Mouse (Mus musculus): Measurements from ENCODE around the gene Btla. TPM values are rescaled to one million over a fixed set of nuclear protein-coding genes. Genes with fewer than 3 reads are reported as not detected.

The Btla gene
- polyA plus RNA-seq (2012; ENCODE audit: insufficient read depth, low replicate concordance) = not detected in 2 replicates

DNA sequence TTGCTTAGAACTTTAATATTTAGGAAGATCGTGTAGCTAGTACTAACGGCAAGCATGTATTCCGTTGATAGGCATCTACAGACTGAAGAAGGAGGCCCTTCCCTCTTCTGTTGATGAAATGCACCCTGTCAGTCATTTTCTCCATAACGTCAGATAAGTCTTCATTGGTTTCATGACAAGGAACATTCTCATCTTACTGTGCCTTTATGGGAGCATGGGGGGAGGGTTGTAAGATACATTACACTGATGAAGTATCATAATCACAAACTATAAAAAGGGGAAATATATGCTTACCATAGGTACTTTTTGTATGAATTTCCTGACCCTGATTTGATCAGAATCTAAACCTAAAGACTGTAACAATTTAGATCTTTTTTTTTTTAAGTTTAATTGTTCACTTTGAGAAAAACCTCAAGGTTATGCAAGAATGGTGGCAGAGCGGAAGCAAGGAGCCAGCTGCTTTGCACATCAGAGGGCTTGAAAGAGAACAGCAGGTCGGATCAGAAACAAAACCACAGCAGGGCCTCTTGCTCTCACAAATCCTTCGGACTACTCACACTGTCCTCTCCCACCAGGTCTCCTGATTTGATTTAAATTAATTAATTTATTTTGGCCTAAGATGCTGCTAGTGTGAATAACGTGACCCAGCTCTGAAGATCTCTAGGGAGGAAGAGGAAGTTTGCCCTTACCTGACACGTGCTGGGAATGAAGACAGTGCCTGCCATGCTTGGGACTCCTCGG, at the start of gene Btla:
Gene Btla (plus strand): TSS at position 668 of the 741 bp plus-strand sequence.
- Histone ChIP-seq H3K4me3 (replicated peaks) (no peak within 1 kb of the TSS), H3K36me3 (replicated peaks; ENCODE audit: low read length) (no peaks in the 10 kb centered on the region), H3K9me3 (no peaks in the 10 kb centered on the region), H3K27me3 (replicated peaks) (no peaks in the 10 kb centered on the region), H3K4me1 (no peaks in the 10 kb centered on the region)
- TF ChIP-seq GATA1 (IDR thresholded peaks at IDR 0.05; ENCODE audit: borderline replicate concordance, low read length) (no peak), FLI1 (IDR thresholded peaks at IDR 0.05; ENCODE audit: low read length) (no peak)

DNA sequence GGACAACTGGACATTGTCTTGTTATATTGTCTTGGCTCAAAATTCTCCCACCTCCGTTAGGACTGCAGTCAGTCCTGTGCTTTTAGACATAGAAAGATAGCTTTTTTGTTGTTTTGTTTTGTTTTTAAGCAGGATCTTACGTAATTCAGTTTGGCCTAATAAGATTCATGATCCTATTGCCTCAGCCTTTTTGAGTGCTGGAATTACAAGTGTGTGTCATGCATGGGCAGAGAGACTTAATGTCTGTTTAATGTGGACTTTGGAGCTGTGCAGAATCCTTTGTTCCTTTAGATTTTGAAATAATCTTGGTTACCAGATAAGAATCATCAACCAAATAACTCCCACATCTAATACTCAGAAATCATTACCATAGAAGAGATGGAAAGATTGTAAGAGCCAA, 45.6 kb upstream of the Btla start:
- peaks cover 83% of the 10 kb centered on the region for H3K36me3 ChIP-seq (replicated peaks; ENCODE audit: low read length)

DNA sequence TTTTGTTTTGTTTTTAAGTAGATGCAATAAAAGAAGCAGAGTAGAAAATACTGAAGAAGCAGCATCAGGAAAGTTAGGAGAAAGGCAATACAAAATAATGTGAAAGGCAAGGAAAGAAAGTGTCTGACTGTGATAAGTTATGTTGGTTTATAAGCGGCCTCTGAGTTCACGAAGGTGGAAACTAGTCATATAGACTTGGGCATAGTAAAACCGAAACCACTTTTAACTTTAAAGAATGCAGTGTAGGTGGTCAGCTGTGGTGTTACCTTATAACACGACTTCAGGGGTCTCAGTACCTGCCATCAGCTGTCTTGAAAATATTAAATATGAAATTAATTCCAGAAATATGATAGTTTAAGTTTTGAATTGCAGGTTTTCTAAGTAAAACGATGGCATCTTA, 42.3 kb upstream of the Btla start:
- no peaks in the 10 kb centered on the region for H3K4me1 ChIP-seq
- H3K36me3 ChIP-seq (replicated peaks; ENCODE audit: low read length) = peaks cover 83% of the 10 kb centered on the region
- no peaks in the 10 kb centered on the region for H3K27me3 ChIP-seq (replicated peaks)
- TF ChIP-seq GATA1 (IDR thresholded peaks at IDR 0.05; ENCODE audit: borderline replicate concordance, low read length) = no peak
- no peak for TF ChIP-seq FLI1 (IDR thresholded peaks at IDR 0.05; ENCODE audit: low read length)
- no peaks in the 10 kb centered on the region for H3K9me3 ChIP-seq
- no peak overlapping the region for H3K4me3 ChIP-seq (replicated peaks)

More for the DNA sequence above, 45.6 kb upstream of the Btla start:
- TF ChIP-seq FLI1 (IDR thresholded peaks at IDR 0.05; ENCODE audit: low read length) = no peak
- TF ChIP-seq GATA1 (IDR thresholded peaks at IDR 0.05; ENCODE audit: borderline replicate concordance, low read length) = no peak
- H3K4me3 ChIP-seq (replicated peaks) = no peak overlapping the region
- H3K4me1 ChIP-seq = peaks cover 5% of the 10 kb centered on the region; the same call in 1 of the 2 replicates
- no peaks in the 10 kb centered on the region for H3K27me3 ChIP-seq (replicated peaks)
- H3K9me3 ChIP-seq = no peaks in the 10 kb centered on the region

DNA sequence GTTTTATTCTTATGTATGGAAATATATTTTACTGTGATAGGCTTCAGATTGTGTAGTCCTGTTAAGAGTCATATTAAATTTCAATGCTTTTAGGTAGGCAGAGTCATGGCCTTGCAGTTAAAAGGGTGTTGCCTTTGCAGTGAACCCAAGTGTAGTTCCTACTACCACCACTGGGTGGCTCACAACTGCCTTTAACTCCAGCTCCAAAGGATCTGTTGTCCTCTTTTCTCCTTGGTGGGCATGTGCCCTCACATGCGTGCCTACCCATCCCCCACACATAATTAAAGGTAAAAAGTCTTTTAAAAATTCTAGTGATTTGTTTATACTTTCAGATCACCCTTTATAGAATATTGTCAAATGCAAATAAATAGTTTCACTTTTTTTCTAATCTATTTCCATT, 31.5 kb upstream of the Btla start:
- Histone ChIP-seq H3K27me3 (replicated peaks) (no peaks in the 10 kb centered on the region), H3K4me3 (replicated peaks) (no peak overlapping the region), H3K36me3 (replicated peaks; ENCODE audit: low read length) (peaks cover 45% of the 10 kb centered on the region), H3K9me3 (no peaks in the 10 kb centered on the region), H3K4me1 (peaks cover 10% of the 10 kb centered on the region; the same call in 1 of the 2 replicates)
- TF ChIP-seq GATA1 (IDR thresholded peaks at IDR 0.05; ENCODE audit: borderline replicate concordance, low read length) (no peak), FLI1 (IDR thresholded peaks at IDR 0.05; ENCODE audit: low read length) (no peak)

DNA sequence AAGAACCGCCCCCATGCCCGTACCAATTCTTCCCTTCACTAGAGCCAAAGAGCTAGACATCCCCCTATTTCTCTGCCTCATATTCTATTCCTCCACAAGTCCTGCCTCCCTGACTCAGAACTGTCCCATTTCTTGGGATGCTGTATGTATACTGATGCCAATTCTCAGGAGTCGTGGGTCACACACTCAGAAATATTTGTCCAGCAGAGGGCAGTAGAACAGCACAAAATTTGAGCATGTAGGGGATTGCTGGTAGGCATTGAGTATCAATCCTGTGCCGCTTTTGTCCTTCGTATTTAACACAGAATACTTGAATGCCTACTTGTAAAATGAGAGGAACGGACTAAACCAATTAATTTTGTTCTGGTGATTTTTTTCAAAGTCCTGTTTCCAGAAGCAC, 27.3 kb upstream of the Btla start:
- TF ChIP-seq GATA1 (IDR thresholded peaks at IDR 0.05; ENCODE audit: borderline replicate concordance, low read length) (no peak), FLI1 (IDR thresholded peaks at IDR 0.05; ENCODE audit: low read length) (no peak)
- peaks cover 7% of the 10 kb centered on the region; the same call in 1 of the 2 replicates for H3K4me1 ChIP-seq
- H3K36me3 ChIP-seq (replicated peaks; ENCODE audit: low read length) = peaks cover 7% of the 10 kb centered on the region
- no peaks in the 10 kb centered on the region for H3K9me3 ChIP-seq
- no peaks in the 10 kb centered on the region for H3K27me3 ChIP-seq (replicated peaks)
- H3K4me3 ChIP-seq (replicated peaks) = no peak overlapping the region

DNA sequence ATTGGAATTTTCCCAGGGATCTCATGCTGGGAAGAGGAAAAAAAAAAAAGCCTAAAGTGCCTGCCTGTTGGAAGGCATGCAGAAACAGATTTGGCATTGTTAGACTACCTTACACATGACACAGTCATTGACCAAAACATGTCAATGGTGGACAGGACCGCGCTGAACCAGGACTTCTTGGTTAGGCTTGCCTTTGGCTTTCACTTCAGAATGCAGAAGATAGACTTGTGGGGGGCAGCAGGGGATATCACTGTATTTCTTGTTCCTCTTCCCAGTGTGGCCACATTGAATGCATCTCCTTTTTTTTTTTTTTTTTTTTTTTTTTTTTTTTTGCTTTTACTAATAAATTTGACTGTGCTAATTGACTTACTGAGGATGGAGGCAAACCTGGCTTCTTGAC, 22.7 kb upstream of the Btla start:
- Histone ChIP-seq H3K36me3 (replicated peaks; ENCODE audit: low read length) (no peaks in the 10 kb centered on the region), H3K9me3 (no peaks in the 10 kb centered on the region), H3K4me1 (peaks cover 10% of the 10 kb centered on the region; the same call in 1 of the 2 replicates), H3K4me3 (replicated peaks) (no peak overlapping the region), H3K27me3 (replicated peaks) (no peaks in the 10 kb centered on the region)
- TF ChIP-seq FLI1 (IDR thresholded peaks at IDR 0.05; ENCODE audit: low read length) (no peak), GATA1 (IDR thresholded peaks at IDR 0.05; ENCODE audit: borderline replicate concordance, low read length) (no peak)

DNA sequence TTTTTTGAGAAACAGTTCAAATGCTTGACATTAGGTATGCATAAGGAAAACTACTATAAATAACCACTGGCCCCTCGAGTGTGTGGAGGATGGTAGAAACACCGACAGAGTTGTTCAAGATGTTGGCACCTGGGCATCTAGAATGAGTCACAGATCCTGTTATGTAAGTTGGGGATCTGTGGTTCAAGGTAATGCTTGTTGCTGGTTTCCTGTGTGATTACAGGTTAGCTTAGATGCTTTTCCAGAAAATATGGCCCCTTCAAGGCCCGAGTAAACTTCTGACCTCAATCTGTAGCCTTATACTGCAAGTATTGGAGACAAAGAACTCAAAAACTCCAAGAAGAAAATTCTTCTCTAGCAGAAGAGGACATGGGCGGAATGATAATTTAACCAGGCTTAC, 19.7 kb upstream of the Btla start:
- H3K4me3 ChIP-seq (replicated peaks) = no peak overlapping the region
- H3K4me1 ChIP-seq = peaks cover 7% of the 10 kb centered on the region; the same call in 1 of the 2 replicates
- H3K27me3 ChIP-seq (replicated peaks) = no peaks in the 10 kb centered on the region
- no peak for TF ChIP-seq GATA1 (IDR thresholded peaks at IDR 0.05; ENCODE audit: borderline replicate concordance, low read length)
- TF ChIP-seq FLI1 (IDR thresholded peaks at IDR 0.05; ENCODE audit: low read length) = no peak
- H3K9me3 ChIP-seq = no peaks in the 10 kb centered on the region
- no peaks in the 10 kb centered on the region for H3K36me3 ChIP-seq (replicated peaks; ENCODE audit: low read length)

DNA sequence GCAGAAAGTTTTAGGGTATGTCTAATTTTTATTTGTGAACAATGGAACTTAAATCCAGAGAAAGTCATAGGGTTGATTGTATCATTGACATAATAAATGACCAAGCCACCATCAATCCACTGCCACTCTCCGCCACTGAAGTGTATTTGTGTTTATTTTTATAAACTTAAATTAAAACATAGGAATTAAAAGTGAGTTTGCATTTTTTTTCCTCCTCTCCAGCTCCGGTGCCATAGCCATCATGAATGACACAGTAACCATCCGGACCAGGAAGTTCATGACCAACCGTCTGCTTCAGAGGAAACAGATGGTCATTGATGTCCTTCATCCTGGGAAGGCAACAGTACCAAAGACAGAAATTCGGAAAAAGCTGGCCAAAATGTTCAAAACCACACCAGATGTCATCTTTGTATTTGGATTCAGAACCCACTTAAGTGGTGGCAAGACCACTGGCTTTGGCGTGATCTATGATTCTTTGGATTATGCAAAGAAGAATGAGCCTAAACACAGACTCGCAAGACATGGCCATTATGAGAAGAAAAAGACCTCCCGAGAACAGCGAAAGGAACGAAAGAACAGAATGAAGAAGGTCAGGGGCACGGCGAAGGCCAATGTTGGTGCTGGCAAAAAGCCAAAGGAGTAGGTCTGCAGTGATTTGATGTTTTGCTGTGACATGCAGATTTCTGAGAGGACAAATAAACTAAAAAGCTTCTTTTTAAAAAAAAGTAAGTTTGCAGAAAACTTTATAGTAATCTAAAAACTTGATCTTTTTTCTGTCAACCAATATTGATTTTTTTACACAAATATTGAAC, 19.1 kb upstream of the Btla start:
- Histone ChIP-seq H3K9me3 (no peaks in the 10 kb centered on the region), H3K27me3 (replicated peaks) (no peaks in the 10 kb centered on the region), H3K4me3 (replicated peaks) (no peak overlapping the region), H3K36me3 (replicated peaks; ENCODE audit: low read length) (no peaks in the 10 kb centered on the region), H3K4me1 (peaks cover 7% of the 10 kb centered on the region; the same call in 1 of the 2 replicates)
- TF ChIP-seq FLI1 (IDR thresholded peaks at IDR 0.05; ENCODE audit: low read length) (no peak), GATA1 (IDR thresholded peaks at IDR 0.05; ENCODE audit: borderline replicate concordance, low read length) (no peak)

DNA sequence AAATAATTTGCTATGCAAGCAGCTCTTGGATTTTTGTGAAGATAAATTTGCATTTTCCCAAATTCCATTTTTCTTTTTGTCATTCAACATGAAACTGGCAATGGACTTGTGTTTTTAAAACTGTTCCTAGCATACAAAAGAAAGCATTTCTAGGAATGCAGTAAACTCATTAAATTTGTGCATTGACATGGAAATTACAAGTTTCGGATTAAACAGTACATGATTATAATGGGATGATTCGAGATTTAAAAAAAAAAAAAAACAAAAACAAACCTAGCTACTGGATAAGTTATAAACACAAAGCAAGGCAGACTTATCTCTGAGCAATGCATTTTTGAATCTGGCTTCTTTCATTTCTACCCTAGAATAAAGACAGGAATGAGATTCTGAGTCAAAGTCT, 2.1 kb upstream of the Btla start:
- no peaks in the 10 kb centered on the region for H3K4me1 ChIP-seq
- TF ChIP-seq GATA1 (IDR thresholded peaks at IDR 0.05; ENCODE audit: borderline replicate concordance, low read length) (no peak), FLI1 (IDR thresholded peaks at IDR 0.05; ENCODE audit: low read length) (no peak)
- no peaks in the 10 kb centered on the region for H3K36me3 ChIP-seq (replicated peaks; ENCODE audit: low read length)

DNA sequence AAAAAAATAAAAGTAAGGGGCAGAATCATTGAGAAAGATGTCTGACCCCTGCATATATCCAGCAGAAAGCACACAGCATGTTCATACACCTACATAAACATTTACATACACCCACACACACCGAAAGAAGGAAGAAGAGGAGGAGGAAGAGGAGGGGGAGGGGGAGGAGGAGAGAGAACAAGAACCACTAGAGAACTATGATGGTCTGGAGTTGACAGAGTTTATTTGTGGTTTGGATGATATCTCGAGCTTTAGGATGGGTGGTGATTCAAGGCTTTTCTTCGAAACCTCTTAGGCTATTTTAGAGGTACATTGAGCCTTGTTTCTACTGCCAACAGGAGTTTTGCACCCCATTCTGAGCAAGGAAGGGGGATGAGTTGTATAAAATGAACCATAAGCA, 1.3 kb upstream of the Btla start:
- H3K4me1 ChIP-seq = no peaks in the 10 kb centered on the region
- TF ChIP-seq GATA1 (IDR thresholded peaks at IDR 0.05; ENCODE audit: borderline replicate concordance, low read length) = no peak
- TF ChIP-seq FLI1 (IDR thresholded peaks at IDR 0.05; ENCODE audit: low read length) = no peak
- H3K27me3 ChIP-seq (replicated peaks) = no peaks in the 10 kb centered on the region
- no peak overlapping the region for H3K4me3 ChIP-seq (replicated peaks)
- H3K36me3 ChIP-seq (replicated peaks; ENCODE audit: low read length) = no peaks in the 10 kb centered on the region
- no peaks in the 10 kb centered on the region for H3K9me3 ChIP-seq

More for the DNA sequence above, 2.1 kb upstream of the Btla start:
- Histone ChIP-seq H3K27me3 (replicated peaks) (no peaks in the 10 kb centered on the region), H3K9me3 (no peaks in the 10 kb centered on the region), H3K4me3 (replicated peaks) (no peak overlapping the region)
